Mouse (Mus musculus): ENCODE results near the gene Utrn. TPM values are rescaled to one million over a fixed set of nuclear protein-coding genes. Genes with fewer than 3 reads are reported as not detected.
A peak's percentile ranks its signal among the peaks of the same experiment; 100 is the strongest.

Utrn gene
- polyA plus RNA-seq, 1 experiment from 2014 or later = 88.4 TPM

GRCm38 (mm10) chr10:12795796-12796509, 73.2 kb downstream of the Utrn start:
- DNase-seq (ENCODE audit: low spot score) (no peak), ATAC-seq (no peak)
- WGBS = 51% methylated on average over 8 of the region's 8 CpGs
- Histone ChIP-seq H3K9ac (replicated peaks; ENCODE audit: low read depth) (no peak overlapping the region), H3K36me3 (ENCODE audit: insufficient read depth, low read length) (no peaks in the 10 kb centered on the region), H3K9me3 (ENCODE audit: low read length) (no peaks in the 10 kb centered on the region), H3K4me1 (ENCODE audit: insufficient read depth, low read depth, low read length) (peaks cover 5% of the 10 kb centered on the region; the same call in 1 of the 2 replicates), H3K4me2 (replicated peaks; ENCODE audit: low read depth, low read length) (no peak overlapping the region), H3K4me3 (ENCODE audit: low read depth, low read length) (no peak overlapping the region), H3K27me3 (replicated peaks; ENCODE audit: insufficient read depth, low read length) (no peaks in the 10 kb centered on the region), H3K27ac (ENCODE audit: low read length) (no peak overlapping the region)
- TF ChIP-seq EP300 (IDR thresholded peaks at IDR 0.05) = no peak
- TF ChIP-seq CTCF (IDR thresholded peaks at IDR 0.05) = no peak

GRCm38 (mm10) chr10:12792049-12792448, 77.1 kb downstream of the Utrn start:
- H3K4me1 ChIP-seq (ENCODE audit: insufficient read depth, low read depth, low read length) = peaks cover 7% of the 10 kb centered on the region; the same call in 1 of the 2 replicates
- peak; percentile 31 for DNase-seq (ENCODE audit: low spot score)
- WGBS = 47% methylated on average over 6 of the region's 6 CpGs

GRCm38 (mm10) chr10:12790881-12791280, 78.3 kb downstream of the Utrn start:
- H3K27me3 ChIP-seq (replicated peaks; ENCODE audit: insufficient read depth, low read length) = no peaks in the 10 kb centered on the region
- TF ChIP-seq EP300 (IDR thresholded peaks at IDR 0.05) = no peak
- peak; percentile 29 for TF ChIP-seq CTCF (IDR thresholded peaks at IDR 0.05)
- no peak overlapping the region for H3K27ac ChIP-seq (ENCODE audit: low read length)
- no peaks in the 10 kb centered on the region for H3K36me3 ChIP-seq (ENCODE audit: insufficient read depth, low read length)
- H3K9me3 ChIP-seq (ENCODE audit: low read length) = no peaks in the 10 kb centered on the region
- peaks cover 7% of the 10 kb centered on the region; the same call in 1 of the 2 replicates for H3K4me1 ChIP-seq (ENCODE audit: insufficient read depth, low read depth, low read length)
- DNase-seq (ENCODE audit: low spot score) (no peak), ATAC-seq (no peak)
- 59% methylated on average over 3 of the region's 3 CpGs for WGBS
- no peak overlapping the region for H3K4me2 ChIP-seq (replicated peaks; ENCODE audit: low read depth, low read length)
- H3K4me3 ChIP-seq (ENCODE audit: low read depth, low read length) = no peak overlapping the region
- no peak overlapping the region for H3K9ac ChIP-seq (replicated peaks; ENCODE audit: low read depth)

More at GRCm38 (mm10) chr10:12792049-12792448, 77.1 kb downstream of the Utrn start:
- Histone ChIP-seq H3K4me3 (ENCODE audit: low read depth, low read length) (no peak overlapping the region), H3K27me3 (replicated peaks; ENCODE audit: insufficient read depth, low read length) (no peaks in the 10 kb centered on the region), H3K9me3 (ENCODE audit: low read length) (no peaks in the 10 kb centered on the region), H3K9ac (replicated peaks; ENCODE audit: low read depth) (no peak overlapping the region), H3K27ac (ENCODE audit: low read length) (peak overlapping the region; percentile 38; the same call in 1 of the 2 replicates), H3K36me3 (ENCODE audit: insufficient read depth, low read length) (no peaks in the 10 kb centered on the region), H3K4me2 (replicated peaks; ENCODE audit: low read depth, low read length) (no peak overlapping the region)
- peak; percentile 32 for ATAC-seq
- TF ChIP-seq CTCF (IDR thresholded peaks at IDR 0.05) (no peak), EP300 (IDR thresholded peaks at IDR 0.05) (no peak)

GRCm38 (mm10) chr10:12788529-12788928, 80.6 kb downstream of the Utrn start:
- TF ChIP-seq EP300 (IDR thresholded peaks at IDR 0.05) (no peak), CTCF (IDR thresholded peaks at IDR 0.05) (no peak)
- Histone ChIP-seq H3K36me3 (ENCODE audit: insufficient read depth, low read length) (no peaks in the 10 kb centered on the region), H3K4me2 (replicated peaks; ENCODE audit: low read depth, low read length) (no peak overlapping the region), H3K9me3 (ENCODE audit: low read length) (no peaks in the 10 kb centered on the region), H3K4me1 (ENCODE audit: insufficient read depth, low read depth, low read length) (peaks cover 7% of the 10 kb centered on the region; the same call in 1 of the 2 replicates), H3K27me3 (replicated peaks; ENCODE audit: insufficient read depth, low read length) (no peaks in the 10 kb centered on the region), H3K4me3 (ENCODE audit: low read depth, low read length) (no peak overlapping the region), H3K9ac (replicated peaks; ENCODE audit: low read depth) (no peak overlapping the region), H3K27ac (ENCODE audit: low read length) (no peak overlapping the region)
- ATAC-seq (no peak), DNase-seq (ENCODE audit: low spot score) (no peak)
- WGBS = 63% methylated on average over 1 of the region's 1 CpGs

DNA sequence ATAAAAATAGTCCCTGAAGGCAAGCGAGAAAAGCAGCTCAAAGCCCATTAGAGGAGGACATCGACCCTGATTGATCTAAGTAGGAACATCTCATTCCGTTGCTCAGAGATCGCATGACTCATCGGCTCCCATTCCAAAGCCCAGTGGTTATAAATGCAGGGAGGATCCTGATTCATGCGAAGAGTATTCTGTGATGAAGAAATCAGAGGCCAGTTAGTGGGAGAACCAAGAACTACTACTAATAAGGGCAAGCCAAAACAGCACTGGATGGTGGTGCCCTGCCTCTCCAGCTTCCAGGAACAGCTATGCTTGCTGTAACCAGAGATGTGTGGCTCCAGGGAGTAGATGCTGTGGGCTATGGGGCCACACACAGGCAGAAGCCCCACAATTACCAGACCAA, 81.2 kb downstream of the Utrn start:
- DNase-seq (ENCODE audit: low spot score) = peak; percentile 71
- Histone ChIP-seq H3K4me3 (ENCODE audit: low read depth, low read length) (no peak overlapping the region), H3K27ac (ENCODE audit: low read length) (no peak overlapping the region), H3K9ac (replicated peaks; ENCODE audit: low read depth) (no peak overlapping the region), H3K4me1 (ENCODE audit: insufficient read depth, low read depth, low read length) (peaks cover 7% of the 10 kb centered on the region; the same call in 1 of the 2 replicates), H3K36me3 (ENCODE audit: insufficient read depth, low read length) (no peaks in the 10 kb centered on the region), H3K27me3 (replicated peaks; ENCODE audit: insufficient read depth, low read length) (no peaks in the 10 kb centered on the region), H3K9me3 (ENCODE audit: low read length) (no peaks in the 10 kb centered on the region), H3K4me2 (replicated peaks; ENCODE audit: low read depth, low read length) (no peak overlapping the region)
- no peak for TF ChIP-seq EP300 (IDR thresholded peaks at IDR 0.05)
- TF ChIP-seq CTCF (IDR thresholded peaks at IDR 0.05) = no peak
- 63% methylated on average over 6 of the region's 6 CpGs for WGBS
- ATAC-seq = peak; percentile 77

- 98% methylated on average over 5 of the region's 5 CpGs for WGBS
- no peak for DNase-seq (ENCODE audit: low spot score)
- no peak overlapping the region for H3K4me2 ChIP-seq (replicated peaks; ENCODE audit: low read depth, low read length)
- H3K4me1 ChIP-seq (ENCODE audit: insufficient read depth, low read depth, low read length) = 0 out of 2 replicates have a peak, but pooled peaks cover 3% of the 10 kb centered on the region
- H3K4me3 ChIP-seq (ENCODE audit: low read depth, low read length) = no peak overlapping the region
- no peaks in the 10 kb centered on the region for H3K27me3 ChIP-seq (replicated peaks; ENCODE audit: insufficient read depth, low read length)
- H3K9ac ChIP-seq (replicated peaks; ENCODE audit: low read depth) = no peak overlapping the region
- no peak overlapping the region for H3K27ac ChIP-seq (ENCODE audit: low read length)
- H3K9me3 ChIP-seq (ENCODE audit: low read length) = no peaks in the 10 kb centered on the region
- no peaks in the 10 kb centered on the region for H3K36me3 ChIP-seq (ENCODE audit: insufficient read depth, low read length)
- ATAC-seq = no peak
- TF ChIP-seq CTCF (IDR thresholded peaks at IDR 0.05) = no peak
- no peak for TF ChIP-seq EP300 (IDR thresholded peaks at IDR 0.05)
These were observed 83.9 kb downstream of the Utrn start for GRCm38 (mm10) chr10:12785299-12785698.

Data from lung, postnatal 0 days (tissue).